Mouse (Mus musculus) left cerebral cortex, postnatal 14 days (tissue): ENCODE data around the gene Tmem267. TPM values are rescaled to one million over a fixed set of nuclear protein-coding genes. Genes with fewer than 3 reads are reported as not detected.

Source experiments
- DNase-seq, 2 experiments: peaks; one replicate each; pipeline ENCODE4 v3.0.0; 2021 to 2022; ENCODE audit warnings: low spot score in 2 of 2, mixed read lengths in 1 of 2
- intact Hi-C: fragments of 180-260 bp; cut with DNase I; formaldehyde crosslinking; loops from one replicate; pipeline ENCODE4 v1.15.1; 2025
- total RNA-seq, 2 experiments: library from RNA; stranded (reverse); gene quantifications; 2 replicates each; pipeline ENCODE4 v1.2.3; 2021

Gene Tmem267
- total RNA-seq, 2 experiments from 2014 or later, result 19.2 to 25.0 TPM

DNA sequence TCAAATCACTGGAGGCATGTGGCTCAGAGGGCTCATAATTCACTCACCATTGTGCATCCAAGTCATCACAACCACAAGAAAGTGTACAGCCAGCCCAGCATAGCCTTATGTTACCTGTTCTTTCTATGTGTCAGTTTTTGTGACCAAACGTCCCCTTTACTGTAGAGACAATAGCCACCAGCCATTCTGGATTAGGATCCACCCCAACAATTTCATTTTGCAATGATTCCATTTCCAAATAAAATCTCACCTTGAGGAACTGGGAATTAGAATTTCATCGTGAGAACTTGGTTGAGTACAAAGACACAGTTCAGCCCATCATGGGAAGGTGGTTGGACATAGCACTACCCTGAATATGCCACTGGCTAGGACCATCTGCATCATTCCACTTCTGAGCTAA, 168.4 kb downstream of the Tmem267 start:
- DNase-seq, result no peak
- intact Hi-C loops, result no loop called here

DNA sequence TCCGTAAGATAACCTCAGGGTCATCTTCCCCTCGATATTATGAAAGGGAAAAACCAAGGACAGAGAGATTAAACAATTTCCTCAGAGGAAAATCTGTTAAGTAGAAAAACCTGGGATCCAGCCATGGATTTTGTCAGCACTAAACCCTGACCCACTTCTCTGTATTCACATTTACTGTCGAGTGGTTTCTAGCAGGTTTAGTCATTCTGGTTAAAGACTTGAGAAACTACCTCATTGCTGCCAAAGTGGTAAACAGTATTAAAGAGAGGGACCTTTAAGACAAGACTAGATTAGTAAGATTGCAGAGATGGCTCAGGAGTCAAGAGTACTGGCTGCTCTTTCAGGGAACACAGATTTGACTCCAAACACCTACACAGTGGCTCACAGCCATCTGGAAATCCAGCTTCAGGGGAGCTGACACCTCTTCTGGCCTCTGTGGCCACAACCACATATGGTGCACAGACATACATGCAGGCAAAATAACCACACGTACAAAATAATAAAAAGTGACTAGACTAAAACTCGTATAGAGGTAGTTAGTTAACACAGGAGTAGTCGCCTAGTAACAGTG, 169.1 kb downstream of the Tmem267 start:
- no peak for DNase-seq
- intact Hi-C loops, result no loop called here

Other genes with a start within 250 kb of the Tmem267 start
- gene Paip1, start 59.4 kb upstream of the Tmem267 start, total RNA-seq, result 100 to 1,000 TPM in 1 of 2 experiments, 10 to 100 TPM in 1; 96.3 to 101 TPM
- 10 to 100 TPM; 20.1 to 23.6 TPM for gene 4833420G17Rik, start 25.3 kb upstream of the Tmem267 start, total RNA-seq
- 1 to 10 TPM; 2.7 to 4.3 TPM for gene 3110070M22Rik, start 344 bp downstream of the Tmem267 start, total RNA-seq
- gene Ccl28, start 135.8 kb downstream of the Tmem267 start, total RNA-seq, result 1 to 10 TPM in 1 of 2 experiments, under 1 TPM in 1; 0.90 to 1.3 TPM
- 100 to 1,000 TPM; 445 to 454 TPM for gene Hmgcs1, start 202.3 kb downstream of the Tmem267 start, total RNA-seq